Mouse (Mus musculus) heart, embryonic 11.5 days (tissue): Measurements from ENCODE around the gene Samd7. TPM values are rescaled to one million over a fixed set of nuclear protein-coding genes. Genes with fewer than 3 reads are reported as not detected.
A peak's percentile ranks its signal among the peaks of the same experiment; 100 is the strongest.

Experiments
- ATAC-seq: fragments of 200-750 bp; cut with Nextera tagmentation; replicated peaks from 2 replicates; pipeline ENCODE4 v1.8.0; 2017; ENCODE audit warnings: moderate library complexity; ENCODE audit not compliant: insufficient number of reproducible peaks, low FRiP score, low TSS enrichment
- H3K27ac ChIP-seq: fragments of 300-500 bp; sonication (generic); 2 replicates; pipeline ENCODE4 v1.5.1; 2014; ENCODE audit warnings: mild to moderate bottlenecking, low read depth, low read length
- H3K27me3 ChIP-seq: fragments of 300-500 bp; sonication (generic); 2 replicates; pipeline ENCODE4 v1.6.1; 2014; ENCODE audit warnings: mild to moderate bottlenecking, low read length, mixed read lengths; ENCODE audit not compliant: control insufficient read depth, insufficient read depth
- H3K36me3 ChIP-seq: fragments of 300-500 bp; sonication (generic); 2 replicates; pipeline ENCODE4 v1.6.1; 2014; ENCODE audit warnings: mild to moderate bottlenecking, low read length, moderate library complexity, mixed read lengths; ENCODE audit not compliant: control insufficient read depth, insufficient read depth
- H3K4me1 ChIP-seq: fragments of 300-500 bp; sonication (generic); 2 replicates; pipeline ENCODE4 v1.6.1; 2014; ENCODE audit warnings: low read length; ENCODE audit not compliant: control insufficient read depth, insufficient read depth
- H3K4me2 ChIP-seq: fragments of 300-500 bp; sonication (generic); 2 replicates; pipeline ENCODE4 v1.6.1; 2014; ENCODE audit warnings: mild to moderate bottlenecking, moderate library complexity
- H3K4me3 ChIP-seq: fragments of 300-500 bp; sonication (generic); 2 replicates; pipeline ENCODE4 v1.5.1; 2014; ENCODE audit warnings: low read depth, low read length
- H3K9ac ChIP-seq: fragments of 300-500 bp; sonication (generic); 2 replicates; pipeline ENCODE4 v1.6.1; 2014; ENCODE audit warnings: mild to moderate bottlenecking, low read depth, low read length, moderate library complexity
- H3K9me3 ChIP-seq: fragments of 300-500 bp; sonication (generic); replicated peaks from 2 replicates; pipeline ENCODE4 v1.6.1; 2016; ENCODE audit warnings: low read length; ENCODE audit not compliant: control insufficient read depth
- WGBS: fragments of 180-500 bp; shearing (Covaris S2); extraction: QIAGEN DNeasy Blood & Tissue Kit; methylation state at CpG from one replicate; pipeline ENCODE4 v1.1.7; 2014; ENCODE audit not compliant: insufficient replicate concordance; 5-methylcytosine and 5-hydroxymethylcytosine counted together
- polyA plus RNA-seq: library from polyadenylated mRNA; unstranded; fragments of >200 nt; fragmentation: Nextera tagmentation; extraction: Ambion mirVana; gene quantifications from 2 replicates; pipeline ENCODE4 v1.2.1, GENCODE M21; 2014

The Samd7 gene
- polyA plus RNA-seq, 1 experiment from 2014 or later: not detected

- under 1% methylated on average over 65 of the region's 75 CpGs for WGBS
- Histone ChIP-seq H3K27me3 (no peaks in the 10 kb centered on the region), H3K36me3 (no peaks in the 10 kb centered on the region), H3K4me3 (peak overlapping the region; percentile 96), H3K9ac (peak overlapping the region; percentile 97), H3K27ac (peak overlapping the region; percentile 88), H3K9me3 (no peaks in the 10 kb centered on the region), H3K4me1 (no peaks in the 10 kb centered on the region), H3K4me2 (peak overlapping the region; percentile 81)
- ATAC-seq: peak; percentile 79
Observed at GRCm38 (mm10) chr3:30793403-30794221, 47.5 kb downstream of the Samd7 start.

GRCm38 (mm10) chr3:30802171-30802570, 56.1 kb downstream of the Samd7 start:
- no peak overlapping the region for H3K27ac ChIP-seq
- H3K27me3 ChIP-seq: no peaks in the 10 kb centered on the region
- H3K36me3 ChIP-seq: peaks cover 10% of the 10 kb centered on the region
- no peaks in the 10 kb centered on the region for H3K9me3 ChIP-seq
- ATAC-seq: no peak
- H3K4me3 ChIP-seq: no peak overlapping the region
- no peak overlapping the region for H3K9ac ChIP-seq
- no peaks in the 10 kb centered on the region for H3K4me1 ChIP-seq
- WGBS: 84% methylated on average over 3 of the region's 3 CpGs
- H3K4me2 ChIP-seq: no peak overlapping the region

DNA sequence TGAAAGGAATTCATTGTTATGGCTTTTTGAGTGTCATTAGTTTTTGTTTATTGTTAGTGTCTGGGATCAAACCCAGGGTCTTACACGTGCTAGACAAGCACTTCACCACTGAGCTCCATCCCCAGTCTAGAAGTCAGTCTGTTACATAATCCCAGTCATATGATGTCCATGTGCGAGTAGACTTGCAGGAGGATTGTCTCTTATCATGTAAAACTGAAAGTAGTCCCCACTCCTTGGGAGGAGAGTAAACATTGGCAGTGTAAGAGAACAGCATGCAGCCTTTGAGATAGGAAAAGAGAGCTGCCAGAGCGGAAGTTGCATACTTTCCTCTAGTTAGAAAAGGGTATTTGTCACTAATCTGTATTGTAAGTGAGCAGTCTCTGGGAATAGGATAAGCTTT, 66.8 kb downstream of the Samd7 start:
- no peak overlapping the region for H3K4me3 ChIP-seq
- no peak for ATAC-seq
- no peak overlapping the region for H3K27ac ChIP-seq
- no peak overlapping the region for H3K4me2 ChIP-seq
- no peak overlapping the region for H3K9ac ChIP-seq
- 68% methylated on average over 3 of the region's 3 CpGs for WGBS
- H3K9me3 ChIP-seq: no peaks in the 10 kb centered on the region
- peaks cover 13% of the 10 kb centered on the region for H3K36me3 ChIP-seq
- no peaks in the 10 kb centered on the region for H3K27me3 ChIP-seq
- no peaks in the 10 kb centered on the region for H3K4me1 ChIP-seq

Other genes with a start within 250 kb of the Samd7 start
- 41.8 and 42.5 TPM in 2 replicates for gene Mecom, start 198.3 kb upstream of the Samd7 start, polyA plus RNA-seq
- not detected in 2 replicates for gene Actrt3, start 146.4 kb upstream of the Samd7 start, polyA plus RNA-seq
- gene Mynn, start 144.2 kb upstream of the Samd7 start, polyA plus RNA-seq: 22.1 and 30.3 TPM in 2 replicates
- 0.09 TPM in 1 of 2 replicates, not detected in the other for gene Lrriq4, start 101.8 kb upstream of the Samd7 start, polyA plus RNA-seq
- gene Lrrc34, start 98.4 kb upstream of the Samd7 start, polyA plus RNA-seq: 0.62 and 0.86 TPM in 2 replicates
- not detected in 2 replicates for gene Lrrc31, start 46.5 kb upstream of the Samd7 start, polyA plus RNA-seq
- 60.6 and 75.0 TPM in 2 replicates for gene Sec62, start 46.6 kb downstream of the Samd7 start, polyA plus RNA-seq
- 0.62 and 1.2 TPM in 2 replicates for gene Gpr160, start 109.7 kb downstream of the Samd7 start, polyA plus RNA-seq
- gene Phc3, start 223.1 kb downstream of the Samd7 start, polyA plus RNA-seq: 5.5 and 6.7 TPM in 2 replicates
- 20.6 and 26.8 TPM in 2 replicates for gene Prkci, start 249.5 kb downstream of the Samd7 start, polyA plus RNA-seq